Mouse (Mus musculus) cortical plate, adult 2 months (tissue): ENCODE measurements around the gene Slc1a3. TPM values are rescaled to one million over a fixed set of nuclear protein-coding genes. Genes with fewer than 3 reads are reported as not detected.

Experiments
- H3K27ac ChIP-seq: fragments of 200-500 bp; 2 replicates; pipeline ENCODE4 v1.5.1; 2012; ENCODE audit warnings: low read length, control low read depth, inconsistent platforms; ENCODE audit not compliant: insufficient read depth
- H3K4me1 ChIP-seq: fragments of 200-500 bp; 2 replicates; pipeline ENCODE4 v1.6.1; 2011; ENCODE audit warnings: low read length; ENCODE audit not compliant: control insufficient read depth, insufficient read depth
- H3K4me3 ChIP-seq: fragments of 200-500 bp; 2 replicates; pipeline ENCODE4 v1.5.1; 2011; ENCODE audit warnings: mild to moderate bottlenecking, low read length, control low read depth; ENCODE audit not compliant: insufficient read depth
- CTCF ChIP-seq: fragments of 200-500 bp; IDR thresholded peaks from 2 replicates; pipeline ENCODE4 v1.5.1; 2011; ENCODE audit warnings: mild to moderate bottlenecking, control low read depth, low read length; ENCODE audit not compliant: insufficient read depth; ENCODE audit errors: extremely low read depth
- POLR2A ChIP-seq: fragments of 200-500 bp; IDR thresholded peaks from 2 replicates; pipeline ENCODE4 v1.6.1; 2011; ENCODE audit warnings: mild to moderate bottlenecking, low read length, control low read depth; ENCODE audit not compliant: insufficient read depth; ENCODE audit errors: extremely low read depth
- polyA plus RNA-seq: library from polyadenylated mRNA; depleted of rRNA; stranded (reverse); fragments of >200 nt; gene quantifications from 2 replicates; pipeline ENCODE4 v1.2.3, GENCODE M21; 2012

The Slc1a3 gene
- polyA plus RNA-seq, 1 experiment = 373 TPM

GRCm38 (mm10) chr15:8643997-8644692, 66.4 kb downstream of the Slc1a3 start:
- TF ChIP-seq POLR2A (no peak), CTCF (no peak)
- Histone ChIP-seq H3K4me1 (no peaks in the 10 kb centered on the region), H3K4me3 (no peak overlapping the region), H3K27ac (no peak overlapping the region)

GRCm38 (mm10) chr15:8639856-8640255, 70.7 kb downstream of the Slc1a3 start:
- Histone ChIP-seq H3K4me1 (no peaks in the 10 kb centered on the region), H3K4me3 (no peak overlapping the region), H3K27ac (no peak overlapping the region)
- TF ChIP-seq CTCF (no peak), POLR2A (no peak)

- TF ChIP-seq CTCF (no peak), POLR2A (no peak)
- H3K4me1 ChIP-seq = no peaks in the 10 kb centered on the region
- no peak overlapping the region for H3K27ac ChIP-seq
- no peak overlapping the region for H3K4me3 ChIP-seq
These were observed 71.8 kb downstream of the Slc1a3 start for GRCm38 (mm10) chr15:8638568-8639325.

GRCm38 (mm10) chr15:8637283-8637682, 73.3 kb downstream of the Slc1a3 start:
- TF ChIP-seq CTCF = no peak
- no peaks in the 10 kb centered on the region for H3K4me1 ChIP-seq

GRCm38 (mm10) chr15:8635974-8636373, 74.6 kb downstream of the Slc1a3 start:
- TF ChIP-seq CTCF (no peak), POLR2A (no peak)
- Histone ChIP-seq H3K27ac (no peak overlapping the region), H3K4me1 (no peaks in the 10 kb centered on the region), H3K4me3 (no peak overlapping the region)

More at GRCm38 (mm10) chr15:8637283-8637682, 73.3 kb downstream of the Slc1a3 start:
- Histone ChIP-seq H3K4me3 (no peak overlapping the region), H3K27ac (no peak overlapping the region)

- TF ChIP-seq POLR2A (no peak), CTCF (no peak)
- H3K4me3 ChIP-seq = no peak overlapping the region
- no peak overlapping the region for H3K27ac ChIP-seq
- no peaks in the 10 kb centered on the region for H3K4me1 ChIP-seq
These were observed 75.8 kb downstream of the Slc1a3 start for GRCm38 (mm10) chr15:8634807-8635206.

- no peaks in the 10 kb centered on the region for H3K4me1 ChIP-seq
- no peak overlapping the region for H3K27ac ChIP-seq
- TF ChIP-seq CTCF (no peak), POLR2A (no peak)
- no peak overlapping the region for H3K4me3 ChIP-seq
These were observed 76.2 kb downstream of the Slc1a3 start for GRCm38 (mm10) chr15:8634355-8634754.

GRCm38 (mm10) chr15:8633375-8633774, 77.2 kb downstream of the Slc1a3 start:
- H3K27ac ChIP-seq = no peak overlapping the region
- TF ChIP-seq POLR2A (no peak), CTCF (peak; percentile 56)
- no peak overlapping the region for H3K4me3 ChIP-seq
- no peaks in the 10 kb centered on the region for H3K4me1 ChIP-seq

GRCm38 (mm10) chr15:8632361-8632760, 78.2 kb downstream of the Slc1a3 start:
- Histone ChIP-seq H3K27ac (no peak overlapping the region), H3K4me1 (no peaks in the 10 kb centered on the region), H3K4me3 (no peak overlapping the region)
- no peak for TF ChIP-seq POLR2A
- no peak for TF ChIP-seq CTCF
